Mouse (Mus musculus) embryonic facial prominence, embryonic 10.5 days (tissue): ENCODE data around the gene Psap. TPM values are rescaled to one million over a fixed set of nuclear protein-coding genes. Genes with fewer than 3 reads are reported as not detected.

ENCODE experiments used
- DNase-seq: peaks from one replicate; pipeline ENCODE4 v3.0.0-alpha.2; 2017; ENCODE audit warnings: low spot score
- H3K27ac ChIP-seq: fragments of 300-500 bp; sonication (generic); replicated peaks from 2 replicates; pipeline ENCODE4 v1.5.1; 2016; ENCODE audit warnings: mild to moderate bottlenecking
- H3K27me3 ChIP-seq: fragments of 300-500 bp; sonication (generic); replicated peaks from 2 replicates; pipeline ENCODE4 v1.6.1; 2016; ENCODE audit warnings: low read depth, mild to moderate bottlenecking; ENCODE audit not compliant: poor library complexity, severe bottlenecking
- H3K36me3 ChIP-seq: fragments of 300-500 bp; sonication (generic); replicated peaks from 2 replicates; pipeline ENCODE4 v1.6.1; 2016; ENCODE audit warnings: mild to moderate bottlenecking, moderate library complexity
- H3K4me1 ChIP-seq: fragments of 300-500 bp; sonication (generic); 2 replicates; pipeline ENCODE4 v1.6.1; 2016
- H3K4me3 ChIP-seq: fragments of 300-500 bp; sonication (generic); 2 replicates; pipeline ENCODE4 v1.5.1; 2016; ENCODE audit warnings: mild to moderate bottlenecking, moderate library complexity
- H3K9me3 ChIP-seq: fragments of 300-500 bp; sonication (generic); 2 replicates; pipeline ENCODE4 v1.6.1; 2016; ENCODE audit warnings: mild to moderate bottlenecking
- WGBS: fragments of 180-500 bp; shearing (Covaris S2); methylation state at CpG from one replicate; pipeline ENCODE4 v1.1.7; 2016; 5-methylcytosine and 5-hydroxymethylcytosine counted together
- polyA plus RNA-seq: library from polyadenylated mRNA; unstranded; fragments of >200 nt; fragmentation: Nextera tagmentation; extraction: Ambion mirVana; gene quantifications from 2 replicates; pipeline ENCODE4 v1.2.1, GENCODE M21; 2016

Psap gene
- polyA plus RNA-seq, 1 experiment from 2014 or later = 47.1 TPM

DNA sequence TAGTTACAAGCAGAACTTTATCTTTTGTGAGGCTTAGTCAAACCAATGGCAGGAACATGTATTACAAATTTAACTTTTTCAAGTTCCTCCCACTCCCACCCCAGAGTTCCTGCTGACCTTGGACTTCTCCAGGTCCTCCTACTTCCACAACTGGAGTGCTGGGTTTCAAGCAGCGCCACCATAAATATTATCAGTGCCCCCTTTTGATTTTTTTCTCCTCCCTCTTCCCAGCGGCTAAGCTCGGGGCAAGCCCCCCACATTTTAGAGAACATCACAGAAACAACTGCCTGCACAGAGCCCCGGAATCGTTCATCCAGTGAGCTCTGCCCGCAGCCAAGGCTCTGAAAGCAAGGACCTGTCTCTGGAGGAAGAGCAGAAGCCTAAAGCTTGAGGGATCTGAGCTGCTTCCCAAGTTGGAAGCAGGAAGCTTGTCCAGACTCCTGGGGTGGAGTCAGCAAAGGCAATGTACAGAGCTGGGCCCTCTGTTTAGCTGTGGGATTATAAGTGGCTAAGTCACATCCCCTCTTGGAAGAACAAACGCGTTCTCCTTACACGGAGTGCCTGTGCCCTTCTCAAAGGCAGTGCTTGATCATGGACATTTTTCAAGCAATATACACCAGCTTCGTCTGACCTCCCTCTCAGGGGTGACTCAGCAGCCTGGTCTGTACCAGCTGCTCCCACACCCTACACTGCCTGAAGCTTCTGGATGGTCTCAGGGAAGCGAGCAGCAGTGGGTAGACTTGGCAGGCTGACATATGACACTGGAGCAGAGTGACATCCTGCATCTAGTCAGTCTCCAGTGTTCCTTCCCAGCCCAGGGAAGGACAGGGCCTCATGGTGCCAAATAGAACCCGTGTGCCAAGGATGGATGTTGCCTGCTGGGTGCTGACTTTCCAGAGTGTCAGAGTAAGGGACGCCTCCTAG, 8.0 kb upstream of the Psap start:
- H3K27ac ChIP-seq = no peak overlapping the region
- no peak for DNase-seq
- H3K9me3 ChIP-seq = no peaks in the 10 kb centered on the region
- no peak overlapping the region for H3K4me3 ChIP-seq
- H3K4me1 ChIP-seq = peaks cover 14% of the 10 kb centered on the region
- no peaks in the 10 kb centered on the region for H3K27me3 ChIP-seq
- H3K36me3 ChIP-seq = no peaks in the 10 kb centered on the region
- 82% methylated on average over 13 of the region's 13 CpGs for WGBS

- WGBS = 81% methylated on average over 6 of the region's 6 CpGs
- Histone ChIP-seq H3K36me3 (no peaks in the 10 kb centered on the region), H3K9me3 (no peaks in the 10 kb centered on the region), H3K4me3 (no peak overlapping the region), H3K27ac (no peak overlapping the region), H3K4me1 (peaks cover 14% of the 10 kb centered on the region), H3K27me3 (no peaks in the 10 kb centered on the region)
- DNase-seq = no peak
These were observed 6.4 kb upstream of the Psap start for GRCm38 (mm10) chr10:60271015-60271414.

- DNase-seq = no peak
- H3K36me3 ChIP-seq = no peaks in the 10 kb centered on the region
- no peaks in the 10 kb centered on the region for H3K9me3 ChIP-seq
- WGBS = 59% methylated on average over 6 of the region's 6 CpGs
- H3K4me3 ChIP-seq = no peak overlapping the region
- H3K27me3 ChIP-seq = no peaks in the 10 kb centered on the region
- H3K27ac ChIP-seq = no peak overlapping the region
- peaks cover 18% of the 10 kb centered on the region for H3K4me1 ChIP-seq
These were observed 5.2 kb upstream of the Psap start for GRCm38 (mm10) chr10:60272241-60272640.

DNA sequence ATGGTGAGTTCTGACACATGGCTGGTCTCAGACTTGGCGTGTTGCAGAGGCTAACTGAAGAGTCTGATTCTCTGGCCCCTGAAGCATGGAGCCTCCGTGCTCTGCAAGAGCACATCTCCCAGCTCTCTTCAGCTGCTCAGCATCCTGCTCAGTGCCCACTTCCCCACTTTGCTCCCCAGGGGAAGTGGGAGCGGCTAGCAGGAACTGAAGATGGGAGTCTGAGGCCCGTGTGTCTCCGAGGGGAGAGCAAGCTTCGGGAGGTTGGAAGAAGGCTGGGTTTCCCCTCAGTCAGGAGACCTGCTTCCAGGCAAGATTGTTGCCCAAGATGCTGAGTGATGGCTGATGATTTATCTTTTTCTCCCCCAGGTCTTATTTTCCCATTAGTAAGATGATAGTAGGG, 4.0 kb upstream of the Psap start:
- H3K4me3 ChIP-seq = no peak overlapping the region
- WGBS = 71% methylated on average over 6 of the region's 6 CpGs
- DNase-seq = no peak
- peaks cover 28% of the 10 kb centered on the region for H3K4me1 ChIP-seq
- no peaks in the 10 kb centered on the region for H3K27me3 ChIP-seq
- H3K27ac ChIP-seq = no peak overlapping the region
- no peaks in the 10 kb centered on the region for H3K9me3 ChIP-seq
- no peaks in the 10 kb centered on the region for H3K36me3 ChIP-seq

DNA sequence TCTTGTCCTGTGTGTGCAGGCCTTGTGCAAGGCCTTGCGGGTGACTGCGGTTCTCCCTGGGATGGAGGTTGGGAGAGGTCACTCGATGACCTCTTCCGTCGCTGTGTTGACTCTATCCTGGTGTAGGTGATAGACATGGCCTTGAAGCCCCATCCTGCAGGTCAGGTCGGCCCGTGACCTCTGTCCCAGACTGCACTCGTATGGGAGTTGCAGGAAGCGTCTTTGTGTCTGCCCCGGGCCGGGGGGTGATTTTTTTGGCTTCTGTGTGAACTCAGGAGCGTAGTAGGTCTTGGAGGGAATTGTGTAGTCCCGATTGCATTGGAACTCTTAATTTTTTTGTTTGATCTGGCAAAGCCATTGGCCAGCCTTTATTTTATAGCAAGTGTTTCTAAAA, 576 bp downstream of the Psap start:
- H3K9me3 ChIP-seq = no peaks in the 10 kb centered on the region
- peaks cover 4% of the 10 kb centered on the region; the same call in 1 of the 2 replicates for H3K36me3 ChIP-seq
- DNase-seq = no peak
- H3K4me3 ChIP-seq = peak overlapping the region; percentile 86
- H3K27ac ChIP-seq = peak overlapping the region; percentile 97
- WGBS = 7% methylated on average over 13 of the region's 13 CpGs
- no peaks in the 10 kb centered on the region for H3K27me3 ChIP-seq
- H3K4me1 ChIP-seq = peaks cover 43% of the 10 kb centered on the region

GRCm38 (mm10) chr10:60278786-60279185, 1.4 kb downstream of the Psap start:
- WGBS = 89% methylated on average over 3 of the region's 3 CpGs

GRCm38 (mm10) chr10:60279290-60279940, 2.0 kb downstream of the Psap start:
- peaks cover 54% of the 10 kb centered on the region for H3K4me1 ChIP-seq
- no peak for DNase-seq
- WGBS = 75% methylated on average over 8 of the region's 8 CpGs

More at GRCm38 (mm10) chr10:60278786-60279185, 1.4 kb downstream of the Psap start:
- Histone ChIP-seq H3K36me3 (peaks cover 8% of the 10 kb centered on the region), H3K27ac (no peak overlapping the region), H3K9me3 (no peaks in the 10 kb centered on the region), H3K4me3 (peak overlapping the region; percentile 86), H3K27me3 (no peaks in the 10 kb centered on the region), H3K4me1 (peaks cover 48% of the 10 kb centered on the region)
- DNase-seq = no peak

GRCm38 (mm10) chr10:60279941-60280301, 2.5 kb downstream of the Psap start:
- 91% methylated on average over 9 of the region's 9 CpGs for WGBS
- H3K9me3 ChIP-seq = no peaks in the 10 kb centered on the region
- peaks cover 8% of the 10 kb centered on the region for H3K36me3 ChIP-seq
- no peak for DNase-seq
- peaks cover 59% of the 10 kb centered on the region for H3K4me1 ChIP-seq
- no peak overlapping the region for H3K27ac ChIP-seq
- peak overlapping the region; percentile 1; the same call in 1 of the 2 replicates for H3K4me3 ChIP-seq
- no peaks in the 10 kb centered on the region for H3K27me3 ChIP-seq

More at GRCm38 (mm10) chr10:60279290-60279940, 2.0 kb downstream of the Psap start:
- H3K36me3 ChIP-seq = peaks cover 8% of the 10 kb centered on the region
- no peaks in the 10 kb centered on the region for H3K9me3 ChIP-seq
- H3K27ac ChIP-seq = no peak overlapping the region
- H3K4me3 ChIP-seq = peak overlapping the region; percentile 86; the same call in 1 of the 2 replicates
- no peaks in the 10 kb centered on the region for H3K27me3 ChIP-seq

GRCm38 (mm10) chr10:60280353-60280752, 2.9 kb downstream of the Psap start:
- Histone ChIP-seq H3K9me3 (no peaks in the 10 kb centered on the region), H3K27me3 (no peaks in the 10 kb centered on the region), H3K4me1 (peaks cover 64% of the 10 kb centered on the region), H3K36me3 (peaks cover 8% of the 10 kb centered on the region), H3K4me3 (peak overlapping the region; percentile 1; the same call in 1 of the 2 replicates), H3K27ac (no peak overlapping the region)
- no peak for DNase-seq
- 85% methylated on average over 6 of the region's 6 CpGs for WGBS

GRCm38 (mm10) chr10:60281571-60282050, 4.2 kb downstream of the Psap start:
- no peak overlapping the region for H3K4me3 ChIP-seq
- H3K27me3 ChIP-seq = no peaks in the 10 kb centered on the region
- H3K9me3 ChIP-seq = no peaks in the 10 kb centered on the region
- DNase-seq = no peak
- peaks cover 8% of the 10 kb centered on the region for H3K36me3 ChIP-seq
- H3K27ac ChIP-seq = no peak overlapping the region
- peaks cover 76% of the 10 kb centered on the region for H3K4me1 ChIP-seq
- WGBS = 90% methylated on average over 9 of the region's 9 CpGs

GRCm38 (mm10) chr10:60282116-60283014, 4.9 kb downstream of the Psap start:
- DNase-seq = no peak
- Histone ChIP-seq H3K4me1 (peaks cover 75% of the 10 kb centered on the region), H3K4me3 (no peak overlapping the region), H3K9me3 (no peaks in the 10 kb centered on the region), H3K36me3 (peaks cover 8% of the 10 kb centered on the region), H3K27ac (no peak overlapping the region), H3K27me3 (no peaks in the 10 kb centered on the region)
- 83% methylated on average over 10 of the region's 10 CpGs for WGBS

DNA sequence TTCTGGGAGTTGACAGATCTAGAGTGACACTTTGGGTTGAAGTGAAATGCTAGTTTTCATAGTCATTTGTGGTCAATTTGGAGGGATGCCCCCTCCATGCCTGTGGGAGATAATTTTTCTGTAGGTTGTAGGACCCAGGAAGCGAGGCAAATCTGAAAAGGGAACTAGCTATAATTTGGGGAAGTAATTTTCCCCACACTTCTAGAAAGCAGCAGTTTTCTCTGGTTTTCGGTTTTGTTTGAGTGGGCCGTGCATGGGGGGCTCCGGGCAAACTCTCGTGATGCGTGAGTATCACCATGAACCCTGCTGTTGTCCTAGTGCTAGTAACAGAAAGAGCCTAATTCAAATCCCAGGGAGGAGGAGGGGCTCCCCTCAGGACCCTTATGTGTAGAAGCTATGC, 6.8 kb downstream of the Psap start:
- H3K4me1 ChIP-seq = peaks cover 66% of the 10 kb centered on the region
- 89% methylated on average over 6 of the region's 6 CpGs for WGBS
- no peak overlapping the region for H3K4me3 ChIP-seq
- DNase-seq = no peak
- H3K9me3 ChIP-seq = no peaks in the 10 kb centered on the region
- H3K36me3 ChIP-seq = peaks cover 6% of the 10 kb centered on the region
- no peaks in the 10 kb centered on the region for H3K27me3 ChIP-seq
- H3K27ac ChIP-seq = peak overlapping the region; percentile 75; the same call in 1 of the 2 replicates
